Mouse (Mus musculus) embryonic fibroblast, embryonic 13.5 days (primary cell): ENCODE data around the gene Pkp3. TPM values are rescaled to one million over a fixed set of nuclear protein-coding genes. Genes with fewer than 3 reads are reported as not detected.

Experiments
- H3K27ac ChIP-seq: 2 replicates; pipeline ENCODE4 v1.5.1; 2012; ENCODE audit warnings: low read length, control low read depth, inconsistent platforms; ENCODE audit not compliant: insufficient read depth
- H3K4me1 ChIP-seq: 2 replicates; pipeline ENCODE4 v1.6.1; 2011; ENCODE audit warnings: low read length; ENCODE audit not compliant: control insufficient read depth, insufficient read depth
- H3K4me3 ChIP-seq: 2 replicates; pipeline ENCODE4 v1.5.1; 2011; ENCODE audit warnings: mild to moderate bottlenecking, control low read depth, low read length; ENCODE audit not compliant: insufficient read depth
- CTCF ChIP-seq: IDR thresholded peaks from 2 replicates; pipeline ENCODE4 v1.5.1; 2011; ENCODE audit warnings: mild to moderate bottlenecking, control low read depth, low read length, moderate library complexity, borderline replicate concordance; ENCODE audit not compliant: insufficient read depth
- POLR2A ChIP-seq: IDR thresholded peaks from 2 replicates; pipeline ENCODE4 v1.6.1; 2011; ENCODE audit warnings: low read depth, mild to moderate bottlenecking, control low read depth, low read length, moderate library complexity
- polyA plus RNA-seq: library from polyadenylated mRNA; stranded (reverse); fragments of >200 nt; gene quantifications from 2 replicates; pipeline ENCODE4 v1.2.4, GENCODE M21; 2011; ENCODE audit warnings: low read depth; ENCODE audit not compliant: missing spikeins, insufficient read length

Gene Pkp3
- polyA plus RNA-seq, 1 experiment, result not detected

- Histone ChIP-seq H3K4me1 (no peaks in the 10 kb centered on the region), H3K27ac (no peak overlapping the region), H3K4me3 (no peak overlapping the region)
- no peak for TF ChIP-seq POLR2A
- TF ChIP-seq CTCF, result no peak
Measured at GRCm38 (mm10) chr7:141120605-141121004, 42.6 kb downstream of the Pkp3 start.

GRCm38 (mm10) chr7:141121051-141121531 is 43.1 kb downstream of the Pkp3 start:
- no peaks in the 10 kb centered on the region for H3K4me1 ChIP-seq
- TF ChIP-seq CTCF (no peak), POLR2A (no peak)
- no peak overlapping the region for H3K27ac ChIP-seq
- H3K4me3 ChIP-seq, result no peak overlapping the region

- Histone ChIP-seq H3K4me1 (no peaks in the 10 kb centered on the region), H3K4me3 (peak within 1 kb of the TSS; percentile 47), H3K27ac (peak within 1 kb of the TSS; percentile 43)
- no peak for TF ChIP-seq POLR2A
- TF ChIP-seq CTCF, result no peak
Measured at GRCm38 (mm10) chr7:141122245-141122644, 44.2 kb downstream of the Pkp3 start, which contains the start of gene Ptdss2. Ptdss2 (plus strand) TSS chr7:141122382.

GRCm38 (mm10) chr7:141122689-141123516 is 44.9 kb downstream of the Pkp3 start:
- TF ChIP-seq CTCF, result no peak
- TF ChIP-seq POLR2A, result peak; percentile 88
- Histone ChIP-seq H3K4me3 (peak overlapping the region; percentile 47), H3K4me1 (no peaks in the 10 kb centered on the region)

GRCm38 (mm10) chr7:141123517-141123856 is 45.5 kb downstream of the Pkp3 start:
- H3K4me3 ChIP-seq, result peak overlapping the region; percentile 47
- TF ChIP-seq CTCF, result no peak
- TF ChIP-seq POLR2A, result no peak
- no peaks in the 10 kb centered on the region for H3K4me1 ChIP-seq
- peak overlapping the region; percentile 43 for H3K27ac ChIP-seq

More at GRCm38 (mm10) chr7:141122689-141123516, 44.9 kb downstream of the Pkp3 start:
- peak overlapping the region; percentile 43 for H3K27ac ChIP-seq

- peak overlapping the region; percentile 83 for H3K4me3 ChIP-seq
- H3K27ac ChIP-seq, result no peak overlapping the region
- no peak for TF ChIP-seq CTCF
- TF ChIP-seq POLR2A, result peak; percentile 47
- no peaks in the 10 kb centered on the region for H3K4me1 ChIP-seq
Measured at GRCm38 (mm10) chr7:141131024-141131820, 53.2 kb downstream of the Pkp3 start.

GRCm38 (mm10) chr7:141131904-141132755 is 54.1 kb downstream of the Pkp3 start:
- no peak for TF ChIP-seq CTCF
- TF ChIP-seq POLR2A, result no peak
- H3K27ac ChIP-seq, result no peak overlapping the region
- H3K4me1 ChIP-seq, result no peaks in the 10 kb centered on the region
- H3K4me3 ChIP-seq, result peak overlapping the region; percentile 83

Other genes starting within 250 kb of the Pkp3 start
- not detected in 2 replicates for gene Urah, start 243.2 kb upstream of the Pkp3 start, polyA plus RNA-seq
- gene Scgb1c1, start 232.7 kb upstream of the Pkp3 start, polyA plus RNA-seq, result not detected in 2 replicates
- gene Odf3, start 230.4 kb upstream of the Pkp3 start, polyA plus RNA-seq, result not detected in 2 replicates
- not detected in 2 replicates for gene Gm45785, start 221.9 kb upstream of the Pkp3 start, polyA plus RNA-seq
- gene Ric8a, start 221.3 kb upstream of the Pkp3 start, polyA plus RNA-seq, result 53.4 and 58.1 TPM in 2 replicates
- 29.9 and 35.7 TPM in 2 replicates for gene Bet1l, start 220.6 kb upstream of the Pkp3 start, polyA plus RNA-seq
- gene Psmd13, start 196.2 kb upstream of the Pkp3 start, polyA plus RNA-seq, result 206 and 213 TPM in 2 replicates
- 7.6 and 8.2 TPM in 2 replicates for gene Sirt3, start 195.9 kb upstream of the Pkp3 start, polyA plus RNA-seq
- gene Cox8b, start 177.8 kb upstream of the Pkp3 start, polyA plus RNA-seq, result not detected in 2 replicates
- not detected in 2 replicates for gene Nlrp6, start 157.3 kb upstream of the Pkp3 start, polyA plus RNA-seq
- gene Pgghg, start 136.8 kb upstream of the Pkp3 start, polyA plus RNA-seq, result 14.3 and 19.1 TPM in 2 replicates
- 3.0 TPM in 1 of 2 replicates, not detected in the other for gene Ifitm5, start 127.9 kb upstream of the Pkp3 start, polyA plus RNA-seq
- gene Gm45717, start 122.3 kb upstream of the Pkp3 start, polyA plus RNA-seq, result not detected in 2 replicates
- gene Ifitm2, start 122.2 kb upstream of the Pkp3 start, polyA plus RNA-seq, result 771 and 857 TPM in 2 replicates
- 5.1 and 16.5 TPM in 2 replicates for gene Ifitm1, start 111.0 kb upstream of the Pkp3 start, polyA plus RNA-seq
- 1,040 and 1,188 TPM in 2 replicates for gene Ifitm3, start 67.4 kb upstream of the Pkp3 start, polyA plus RNA-seq
- gene Ifitm6, start 60.3 kb upstream of the Pkp3 start, polyA plus RNA-seq, result not detected in 2 replicates
- gene Gm17387, start 49.1 kb upstream of the Pkp3 start, polyA plus RNA-seq, result not detected in 2 replicates
- 0.53 and 1.6 TPM in 2 replicates for gene B4galnt4, start 17.1 kb upstream of the Pkp3 start, polyA plus RNA-seq
- not detected in 2 replicates for gene Sigirr, start 22.4 kb downstream of the Pkp3 start, polyA plus RNA-seq
- gene Ano9, start 39.6 kb downstream of the Pkp3 start, polyA plus RNA-seq, result not detected in 2 replicates
- 27.0 and 28.3 TPM in 2 replicates for gene Ptdss2, start 44.2 kb downstream of the Pkp3 start, polyA plus RNA-seq
- 108 and 119 TPM in 2 replicates for gene Rnh1, start 94.6 kb downstream of the Pkp3 start, polyA plus RNA-seq
- 54.0 and 62.7 TPM in 2 replicates for gene Hras, start 115.8 kb downstream of the Pkp3 start, polyA plus RNA-seq
- 1.9 and 2.4 TPM in 2 replicates for gene Lrrc56, start 115.9 kb downstream of the Pkp3 start, polyA plus RNA-seq
- 0.38 and 0.58 TPM in 2 replicates for gene Lmntd2, start 135.9 kb downstream of the Pkp3 start, polyA plus RNA-seq
- gene Rassf7, start 137.6 kb downstream of the Pkp3 start, polyA plus RNA-seq, result 3.9 and 5.8 TPM in 2 replicates
- gene Phrf1, start 150.6 kb downstream of the Pkp3 start, polyA plus RNA-seq, result 54.7 and 58.7 TPM in 2 replicates
- gene Irf7, start 188.3 kb downstream of the Pkp3 start, polyA plus RNA-seq, result 6.0 and 7.2 TPM in 2 replicates
- not detected in 2 replicates for gene Cdhr5, start 198.6 kb downstream of the Pkp3 start, polyA plus RNA-seq
- not detected in 2 replicates for gene Sct, start 200.9 kb downstream of the Pkp3 start, polyA plus RNA-seq
- 0.28 TPM in 1 of 2 replicates, not detected in the other for gene Drd4, start 213.8 kb downstream of the Pkp3 start, polyA plus RNA-seq
- 30.5 and 37.2 TPM in 2 replicates for gene Deaf1, start 249.5 kb downstream of the Pkp3 start, polyA plus RNA-seq
- gene Tmem80, start 249.5 kb downstream of the Pkp3 start, polyA plus RNA-seq, result 24.6 and 25.4 TPM in 2 replicates